Mouse (Mus musculus): ENCODE results near the gene Map2k5. TPM values are rescaled to one million over a fixed set of nuclear protein-coding genes. Genes with fewer than 3 reads are reported as not detected.

Gene Map2k5
- polyA plus RNA-seq, 1 experiment from 2014 or later: 31.6 TPM

GRCm38 (mm10) chr9:63302511-63302910, 75.2 kb downstream of the Map2k5 start:
- no peak for ATAC-seq (ENCODE audit: insufficient number of reproducible peaks, insufficient read depth, low FRiP score, low read depth)
- H3K4me1 ChIP-seq (ENCODE audit: control insufficient read depth, insufficient read depth, low read length): no peaks in the 10 kb centered on the region
- WGBS: 94% methylated on average over 4 of the region's 4 CpGs

GRCm38 (mm10) chr9:63298656-63299055, 79.0 kb downstream of the Map2k5 start:
- no peaks in the 10 kb centered on the region for H3K36me3 ChIP-seq (ENCODE audit: control insufficient read depth, insufficient read depth, low read length)
- ATAC-seq (ENCODE audit: insufficient number of reproducible peaks, insufficient read depth, low FRiP score, low read depth): no peak
- H3K4me1 ChIP-seq (ENCODE audit: control insufficient read depth, insufficient read depth, low read length): peaks cover 8% of the 10 kb centered on the region
- no peak overlapping the region for H3K4me2 ChIP-seq (replicated peaks; ENCODE audit: low read depth, low read length)
- 0 out of 2 replicates have a peak, but pooled peaks cover 4% of the 10 kb centered on the region for H3K9me3 ChIP-seq (ENCODE audit: control insufficient read depth, low read depth, low read length)
- 96% methylated on average over 3 of the region's 3 CpGs for WGBS
- no peak overlapping the region for H3K9ac ChIP-seq (replicated peaks; ENCODE audit: low read depth, low read length)
- H3K27ac ChIP-seq (ENCODE audit: low read length): no peak overlapping the region
- H3K27me3 ChIP-seq (ENCODE audit: control insufficient read depth, insufficient read depth, low read length): no peaks in the 10 kb centered on the region
- H3K4me3 ChIP-seq (ENCODE audit: low read depth, low read length): no peak overlapping the region

More at GRCm38 (mm10) chr9:63302511-63302910, 75.2 kb downstream of the Map2k5 start:
- H3K4me3 ChIP-seq (ENCODE audit: low read depth, low read length): no peak overlapping the region
- no peaks in the 10 kb centered on the region for H3K36me3 ChIP-seq (ENCODE audit: control insufficient read depth, insufficient read depth, low read length)
- H3K9me3 ChIP-seq (ENCODE audit: control insufficient read depth, low read depth, low read length): 0 out of 2 replicates have a peak, but pooled peaks cover 4% of the 10 kb centered on the region
- H3K4me2 ChIP-seq (replicated peaks; ENCODE audit: low read depth, low read length): no peak overlapping the region
- no peak overlapping the region for H3K9ac ChIP-seq (replicated peaks; ENCODE audit: low read depth, low read length)
- H3K27ac ChIP-seq (ENCODE audit: low read length): no peak overlapping the region
- no peaks in the 10 kb centered on the region for H3K27me3 ChIP-seq (ENCODE audit: control insufficient read depth, insufficient read depth, low read length)

- 60% methylated on average over 7 of the region's 7 CpGs for WGBS
- no peak for ATAC-seq (ENCODE audit: insufficient number of reproducible peaks, insufficient read depth, low FRiP score, low read depth)
- Histone ChIP-seq H3K9me3 (ENCODE audit: control insufficient read depth, low read depth, low read length) (0 out of 2 replicates have a peak, but pooled peaks cover 4% of the 10 kb centered on the region), H3K27me3 (ENCODE audit: control insufficient read depth, insufficient read depth, low read length) (no peaks in the 10 kb centered on the region), H3K4me2 (replicated peaks; ENCODE audit: low read depth, low read length) (no peak overlapping the region), H3K27ac (ENCODE audit: low read length) (no peak overlapping the region), H3K4me1 (ENCODE audit: control insufficient read depth, insufficient read depth, low read length) (peaks cover 8% of the 10 kb centered on the region), H3K9ac (replicated peaks; ENCODE audit: low read depth, low read length) (no peak overlapping the region), H3K4me3 (ENCODE audit: low read depth, low read length) (no peak overlapping the region), H3K36me3 (ENCODE audit: control insufficient read depth, insufficient read depth, low read length) (peaks cover 10% of the 10 kb centered on the region)
These were observed 82.1 kb downstream of the Map2k5 start for GRCm38 (mm10) chr9:63295551-63295958.

- no peak overlapping the region for H3K27ac ChIP-seq (ENCODE audit: low read length)
- H3K4me2 ChIP-seq (replicated peaks; ENCODE audit: low read depth, low read length): no peak overlapping the region
- no peak for ATAC-seq (ENCODE audit: insufficient number of reproducible peaks, insufficient read depth, low FRiP score, low read depth)
- H3K4me1 ChIP-seq (ENCODE audit: control insufficient read depth, insufficient read depth, low read length): peaks cover 12% of the 10 kb centered on the region
- WGBS: 78% methylated on average over 6 of the region's 6 CpGs
- no peak overlapping the region for H3K9ac ChIP-seq (replicated peaks; ENCODE audit: low read depth, low read length)
- H3K9me3 ChIP-seq (ENCODE audit: control insufficient read depth, low read depth, low read length): no peaks in the 10 kb centered on the region
- no peak overlapping the region for H3K4me3 ChIP-seq (ENCODE audit: low read depth, low read length)
- H3K36me3 ChIP-seq (ENCODE audit: control insufficient read depth, insufficient read depth, low read length): peaks cover 14% of the 10 kb centered on the region
- H3K27me3 ChIP-seq (ENCODE audit: control insufficient read depth, insufficient read depth, low read length): no peaks in the 10 kb centered on the region
These were observed 82.9 kb downstream of the Map2k5 start for GRCm38 (mm10) chr9:63294846-63295245.

GRCm38 (mm10) chr9:63293781-63294480, 83.8 kb downstream of the Map2k5 start:
- no peaks in the 10 kb centered on the region for H3K27me3 ChIP-seq (ENCODE audit: control insufficient read depth, insufficient read depth, low read length)
- no peak overlapping the region for H3K4me3 ChIP-seq (ENCODE audit: low read depth, low read length)
- 28% methylated on average over 13 of the region's 13 CpGs for WGBS
- no peak for ATAC-seq (ENCODE audit: insufficient number of reproducible peaks, insufficient read depth, low FRiP score, low read depth)
- H3K9ac ChIP-seq (replicated peaks; ENCODE audit: low read depth, low read length): no peak overlapping the region
- H3K9me3 ChIP-seq (ENCODE audit: control insufficient read depth, low read depth, low read length): no peaks in the 10 kb centered on the region
- peaks cover 13% of the 10 kb centered on the region for H3K4me1 ChIP-seq (ENCODE audit: control insufficient read depth, insufficient read depth, low read length)
- H3K27ac ChIP-seq (ENCODE audit: low read length): no peak overlapping the region
- H3K4me2 ChIP-seq (replicated peaks; ENCODE audit: low read depth, low read length): no peak overlapping the region
- peaks cover 14% of the 10 kb centered on the region for H3K36me3 ChIP-seq (ENCODE audit: control insufficient read depth, insufficient read depth, low read length)

GRCm38 (mm10) chr9:63288676-63289075, 89.0 kb downstream of the Map2k5 start:
- Histone ChIP-seq H3K27ac (ENCODE audit: low read length) (no peak overlapping the region), H3K4me2 (replicated peaks; ENCODE audit: low read depth, low read length) (no peak overlapping the region), H3K4me3 (ENCODE audit: low read depth, low read length) (no peak overlapping the region), H3K4me1 (ENCODE audit: control insufficient read depth, insufficient read depth, low read length) (0 out of 2 replicates have a peak, but pooled peaks cover 5% of the 10 kb centered on the region), H3K9me3 (ENCODE audit: control insufficient read depth, low read depth, low read length) (no peaks in the 10 kb centered on the region), H3K9ac (replicated peaks; ENCODE audit: low read depth, low read length) (no peak overlapping the region), H3K27me3 (ENCODE audit: control insufficient read depth, insufficient read depth, low read length) (no peaks in the 10 kb centered on the region), H3K36me3 (ENCODE audit: control insufficient read depth, insufficient read depth, low read length) (peaks cover 14% of the 10 kb centered on the region)
- ATAC-seq (ENCODE audit: insufficient number of reproducible peaks, insufficient read depth, low FRiP score, low read depth): no peak
- WGBS: 81% methylated on average over 4 of the region's 4 CpGs

- no peak for ATAC-seq (ENCODE audit: insufficient number of reproducible peaks, insufficient read depth, low FRiP score, low read depth)
- no peak overlapping the region for H3K27ac ChIP-seq (ENCODE audit: low read length)
- no peak overlapping the region for H3K4me3 ChIP-seq (ENCODE audit: low read depth, low read length)
- no peaks in the 10 kb centered on the region for H3K4me1 ChIP-seq (ENCODE audit: control insufficient read depth, insufficient read depth, low read length)
- 0 out of 2 replicates have a peak, but pooled peaks cover 4% of the 10 kb centered on the region for H3K36me3 ChIP-seq (ENCODE audit: control insufficient read depth, insufficient read depth, low read length)
- H3K4me2 ChIP-seq (replicated peaks; ENCODE audit: low read depth, low read length): no peak overlapping the region
- no peak overlapping the region for H3K9ac ChIP-seq (replicated peaks; ENCODE audit: low read depth, low read length)
- WGBS: 92% methylated on average over 9 of the region's 9 CpGs
- no peaks in the 10 kb centered on the region for H3K27me3 ChIP-seq (ENCODE audit: control insufficient read depth, insufficient read depth, low read length)
- no peaks in the 10 kb centered on the region for H3K9me3 ChIP-seq (ENCODE audit: control insufficient read depth, low read depth, low read length)
These were observed 93.3 kb downstream of the Map2k5 start for GRCm38 (mm10) chr9:63284392-63284791.

- Histone ChIP-seq H3K27me3 (ENCODE audit: control insufficient read depth, insufficient read depth, low read length) (no peaks in the 10 kb centered on the region), H3K9me3 (ENCODE audit: control insufficient read depth, low read depth, low read length) (no peaks in the 10 kb centered on the region), H3K4me3 (ENCODE audit: low read depth, low read length) (no peak overlapping the region), H3K9ac (replicated peaks; ENCODE audit: low read depth, low read length) (no peak overlapping the region), H3K4me1 (ENCODE audit: control insufficient read depth, insufficient read depth, low read length) (no peaks in the 10 kb centered on the region), H3K27ac (ENCODE audit: low read length) (no peak overlapping the region), H3K4me2 (replicated peaks; ENCODE audit: low read depth, low read length) (no peak overlapping the region), H3K36me3 (ENCODE audit: control insufficient read depth, insufficient read depth, low read length) (0 out of 2 replicates have a peak, but pooled peaks cover 4% of the 10 kb centered on the region)
- WGBS: 97% methylated on average over 7 of the region's 7 CpGs
- no peak for ATAC-seq (ENCODE audit: insufficient number of reproducible peaks, insufficient read depth, low FRiP score, low read depth)
These were observed 95.7 kb downstream of the Map2k5 start for GRCm38 (mm10) chr9:63281996-63282395.
